Mouse (Mus musculus) stomach, postnatal 0 days (tissue): ENCODE results near the gene 2210408I21Rik.

ENCODE experiments used
- CTCF ChIP-seq: IDR thresholded peaks from 2 replicates; pipeline ENCODE4 v1.5.1; 2016; ENCODE audit warnings: antibody characterized with exemption, low read depth, mild to moderate bottlenecking, moderate library complexity
- EP300 ChIP-seq: optimal IDR thresholded peaks from 2 replicates; pipeline ENCODE3; 2016; ENCODE audit warnings: antibody characterized with exemption

- TF ChIP-seq EP300 = no peak
- no peak for TF ChIP-seq CTCF
Measured at GRCm38 (mm10) chr13:77217672-77218280, 82.4 kb downstream of the 2210408I21Rik start.
